Mouse (Mus musculus): ENCODE measurements around the gene Rabep2. TPM values are rescaled to one million over a fixed set of nuclear protein-coding genes. Genes with fewer than 3 reads are reported as not detected.
A peak's percentile ranks its signal among the peaks of the same experiment; 100 is the strongest.

The Rabep2 gene
- polyA plus RNA-seq, 1 experiment from 2014 or later: 30.5 TPM

DNA sequence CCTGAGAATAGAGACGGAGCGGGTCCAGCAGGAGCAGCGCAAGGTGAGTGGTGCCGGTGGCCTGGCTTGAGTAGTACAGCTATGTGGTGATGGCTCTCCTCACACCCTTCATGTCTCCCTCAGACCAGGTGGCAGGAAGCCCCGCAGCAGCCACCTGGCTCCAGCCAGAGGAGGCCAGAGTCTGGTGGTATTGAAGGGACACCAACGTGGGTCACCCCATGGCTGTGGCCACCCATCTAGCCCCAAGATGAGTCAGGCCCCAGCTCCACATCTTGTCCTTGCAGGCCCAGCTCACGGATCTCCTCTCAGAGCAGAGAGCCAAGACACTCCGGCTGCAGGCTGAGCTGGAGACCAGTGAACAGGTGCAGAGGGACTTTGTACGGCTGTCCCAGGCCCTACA is 16.0 kb downstream of the Rabep2 start:
- no peaks in the 10 kb centered on the region for H3K9me3 ChIP-seq (ENCODE audit: control insufficient read depth, low read length)
- no peak overlapping the region for H3K9ac ChIP-seq (ENCODE audit: low read depth, low read length)
- no peaks in the 10 kb centered on the region for H3K4me1 ChIP-seq (ENCODE audit: control insufficient read depth, insufficient read depth, low read length)
- no peak overlapping the region for H3K27ac ChIP-seq (ENCODE audit: low read depth, low read length)
- H3K36me3 ChIP-seq (ENCODE audit: control insufficient read depth, insufficient read depth, low read length): peaks cover 40% of the 10 kb centered on the region
- 95% methylated on average over 9 of the region's 9 CpGs for WGBS
- no peak overlapping the region for H3K4me3 ChIP-seq (ENCODE audit: low read length)
- no peak overlapping the region for H3K4me2 ChIP-seq (replicated peaks; ENCODE audit: low read depth, low read length)
- 0 out of 2 replicates have a peak, but pooled peaks have one; percentile 30 for ATAC-seq (ENCODE audit: low FRiP score, low TSS enrichment)
- H3K27me3 ChIP-seq (ENCODE audit: control insufficient read depth, insufficient read depth, low read length): no peaks in the 10 kb centered on the region

- Histone ChIP-seq H3K9ac (ENCODE audit: low read depth, low read length) (no peak overlapping the region), H3K4me1 (ENCODE audit: control insufficient read depth, insufficient read depth, low read length) (no peaks in the 10 kb centered on the region), H3K36me3 (ENCODE audit: control insufficient read depth, insufficient read depth, low read length) (peaks cover 37% of the 10 kb centered on the region), H3K27me3 (ENCODE audit: control insufficient read depth, insufficient read depth, low read length) (no peaks in the 10 kb centered on the region), H3K4me3 (ENCODE audit: low read length) (no peak overlapping the region), H3K4me2 (replicated peaks; ENCODE audit: low read depth, low read length) (no peak overlapping the region), H3K27ac (ENCODE audit: low read depth, low read length) (no peak overlapping the region), H3K9me3 (ENCODE audit: control insufficient read depth, low read length) (no peaks in the 10 kb centered on the region)
- WGBS: 92% methylated on average over 15 of the region's 15 CpGs
- no peak for ATAC-seq (ENCODE audit: low FRiP score, low TSS enrichment)
These were observed 16.7 kb downstream of the Rabep2 start for GRCm38 (mm10) chr7:126445104-126445815.

DNA sequence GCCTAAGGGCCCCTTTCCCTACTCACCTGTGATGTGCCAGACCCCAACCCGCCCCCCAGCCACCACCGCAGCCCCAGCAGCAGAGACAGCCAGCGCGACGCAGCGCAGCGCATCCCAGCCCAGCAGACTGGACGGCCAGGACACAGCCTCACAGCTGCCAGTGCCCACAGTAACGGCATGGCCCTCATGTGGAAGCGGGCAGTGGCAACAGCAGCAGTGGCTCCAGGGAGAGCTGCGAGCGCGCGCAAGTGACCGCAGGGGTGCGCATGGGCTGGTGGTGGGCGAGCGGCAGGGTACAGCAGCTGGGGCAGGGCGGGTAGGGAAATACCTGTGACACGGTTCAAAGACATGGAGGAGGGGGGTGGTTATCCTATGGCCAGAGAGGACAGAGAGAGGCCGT is 17.7 kb downstream of the Rabep2 start:
- no peak overlapping the region for H3K4me2 ChIP-seq (replicated peaks; ENCODE audit: low read depth, low read length)
- H3K4me1 ChIP-seq (ENCODE audit: control insufficient read depth, insufficient read depth, low read length): no peaks in the 10 kb centered on the region
- 91% methylated on average over 21 of the region's 21 CpGs for WGBS
- H3K36me3 ChIP-seq (ENCODE audit: control insufficient read depth, insufficient read depth, low read length): peaks cover 37% of the 10 kb centered on the region
- no peaks in the 10 kb centered on the region for H3K27me3 ChIP-seq (ENCODE audit: control insufficient read depth, insufficient read depth, low read length)
- no peak overlapping the region for H3K27ac ChIP-seq (ENCODE audit: low read depth, low read length)
- no peak for ATAC-seq (ENCODE audit: low FRiP score, low TSS enrichment)
- no peak overlapping the region for H3K4me3 ChIP-seq (ENCODE audit: low read length)
- no peak overlapping the region for H3K9ac ChIP-seq (ENCODE audit: low read depth, low read length)
- H3K9me3 ChIP-seq (ENCODE audit: control insufficient read depth, low read length): no peaks in the 10 kb centered on the region

DNA sequence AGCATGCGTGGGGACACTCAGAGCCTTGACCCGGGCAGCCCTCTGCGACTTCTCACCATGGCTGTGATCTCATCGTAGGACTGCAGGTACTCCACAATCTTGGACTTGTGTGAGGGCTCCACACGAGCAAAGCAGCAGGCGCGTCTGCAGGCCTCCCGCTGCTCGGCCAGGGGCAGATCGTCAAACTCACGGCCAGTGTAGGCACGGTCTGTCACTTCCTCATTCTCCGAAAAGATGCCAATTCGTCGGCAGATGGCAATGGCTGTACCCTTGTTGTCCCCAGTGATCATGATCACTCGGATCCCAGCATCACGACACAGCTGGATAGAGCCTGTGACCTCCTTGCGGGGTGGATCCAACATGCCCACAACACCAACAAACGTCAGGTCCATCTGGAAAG is 19.9 kb downstream of the Rabep2 start:
- Histone ChIP-seq H3K9me3 (ENCODE audit: control insufficient read depth, low read length) (no peaks in the 10 kb centered on the region), H3K9ac (ENCODE audit: low read depth, low read length) (no peak overlapping the region), H3K4me2 (replicated peaks; ENCODE audit: low read depth, low read length) (no peak overlapping the region), H3K36me3 (ENCODE audit: control insufficient read depth, insufficient read depth, low read length) (peaks cover 37% of the 10 kb centered on the region), H3K27ac (ENCODE audit: low read depth, low read length) (no peak overlapping the region), H3K27me3 (ENCODE audit: control insufficient read depth, insufficient read depth, low read length) (no peaks in the 10 kb centered on the region), H3K4me1 (ENCODE audit: control insufficient read depth, insufficient read depth, low read length) (no peaks in the 10 kb centered on the region), H3K4me3 (ENCODE audit: low read length) (no peak overlapping the region)
- WGBS: 91% methylated on average over 19 of the region's 19 CpGs
- no peak for ATAC-seq (ENCODE audit: low FRiP score, low TSS enrichment)

DNA sequence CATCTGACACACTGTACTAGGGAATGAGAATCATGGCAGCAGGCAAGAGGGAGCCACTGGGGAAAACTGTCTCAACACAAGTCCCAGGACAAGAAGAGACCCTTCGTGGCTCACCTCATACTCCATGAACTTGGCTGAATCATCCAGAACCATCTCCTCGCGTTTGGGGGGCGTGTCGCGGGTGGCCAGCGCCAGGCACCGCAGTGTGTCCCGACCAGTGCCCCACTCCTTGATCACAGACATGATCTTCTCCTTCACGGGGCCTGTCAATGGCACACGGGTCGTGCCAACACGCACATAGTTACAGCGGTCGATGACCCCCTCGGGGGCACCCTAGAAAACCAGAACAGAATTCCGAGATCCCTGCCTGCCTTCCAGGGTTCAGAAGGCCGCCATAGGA is 21.4 kb downstream of the Rabep2 start:
- H3K27me3 ChIP-seq (ENCODE audit: control insufficient read depth, insufficient read depth, low read length): no peaks in the 10 kb centered on the region
- H3K9ac ChIP-seq (ENCODE audit: low read depth, low read length): no peak overlapping the region
- WGBS: 92% methylated on average over 18 of the region's 18 CpGs
- H3K36me3 ChIP-seq (ENCODE audit: control insufficient read depth, insufficient read depth, low read length): peaks cover 27% of the 10 kb centered on the region; the same call in 1 of the 2 replicates
- H3K4me3 ChIP-seq (ENCODE audit: low read length): no peak overlapping the region
- ATAC-seq (ENCODE audit: low FRiP score, low TSS enrichment): no peak
- H3K4me1 ChIP-seq (ENCODE audit: control insufficient read depth, insufficient read depth, low read length): no peaks in the 10 kb centered on the region
- H3K4me2 ChIP-seq (replicated peaks; ENCODE audit: low read depth, low read length): no peak overlapping the region
- no peak overlapping the region for H3K27ac ChIP-seq (ENCODE audit: low read depth, low read length)
- no peaks in the 10 kb centered on the region for H3K9me3 ChIP-seq (ENCODE audit: control insufficient read depth, low read length)

- Histone ChIP-seq H3K4me2 (replicated peaks; ENCODE audit: low read depth, low read length) (no peak overlapping the region), H3K27ac (ENCODE audit: low read depth, low read length) (no peak overlapping the region), H3K27me3 (ENCODE audit: control insufficient read depth, insufficient read depth, low read length) (no peaks in the 10 kb centered on the region), H3K36me3 (ENCODE audit: control insufficient read depth, insufficient read depth, low read length) (peaks cover 21% of the 10 kb centered on the region; the same call in 1 of the 2 replicates), H3K4me1 (ENCODE audit: control insufficient read depth, insufficient read depth, low read length) (no peaks in the 10 kb centered on the region), H3K4me3 (ENCODE audit: low read length) (no peak overlapping the region), H3K9me3 (ENCODE audit: control insufficient read depth, low read length) (no peaks in the 10 kb centered on the region), H3K9ac (ENCODE audit: low read depth, low read length) (no peak overlapping the region)
- no peak for ATAC-seq (ENCODE audit: low FRiP score, low TSS enrichment)
- WGBS: 92% methylated on average over 6 of the region's 6 CpGs
These were observed 22.1 kb downstream of the Rabep2 start for GRCm38 (mm10) chr7:126450641-126451040.

GRCm38 (mm10) chr7:126452244-126452643 is 23.7 kb downstream of the Rabep2 start:
- H3K9ac ChIP-seq (ENCODE audit: low read depth, low read length): no peak overlapping the region
- H3K4me3 ChIP-seq (ENCODE audit: low read length): no peak overlapping the region
- no peaks in the 10 kb centered on the region for H3K9me3 ChIP-seq (ENCODE audit: control insufficient read depth, low read length)
- H3K36me3 ChIP-seq (ENCODE audit: control insufficient read depth, insufficient read depth, low read length): peaks cover 9% of the 10 kb centered on the region; the same call in 1 of the 2 replicates
- no peaks in the 10 kb centered on the region for H3K27me3 ChIP-seq (ENCODE audit: control insufficient read depth, insufficient read depth, low read length)
- 88% methylated on average over 3 of the region's 3 CpGs for WGBS
- no peak overlapping the region for H3K27ac ChIP-seq (ENCODE audit: low read depth, low read length)
- H3K4me1 ChIP-seq (ENCODE audit: control insufficient read depth, insufficient read depth, low read length): no peaks in the 10 kb centered on the region
- no peak for ATAC-seq (ENCODE audit: low FRiP score, low TSS enrichment)
- H3K4me2 ChIP-seq (replicated peaks; ENCODE audit: low read depth, low read length): no peak overlapping the region

DNA sequence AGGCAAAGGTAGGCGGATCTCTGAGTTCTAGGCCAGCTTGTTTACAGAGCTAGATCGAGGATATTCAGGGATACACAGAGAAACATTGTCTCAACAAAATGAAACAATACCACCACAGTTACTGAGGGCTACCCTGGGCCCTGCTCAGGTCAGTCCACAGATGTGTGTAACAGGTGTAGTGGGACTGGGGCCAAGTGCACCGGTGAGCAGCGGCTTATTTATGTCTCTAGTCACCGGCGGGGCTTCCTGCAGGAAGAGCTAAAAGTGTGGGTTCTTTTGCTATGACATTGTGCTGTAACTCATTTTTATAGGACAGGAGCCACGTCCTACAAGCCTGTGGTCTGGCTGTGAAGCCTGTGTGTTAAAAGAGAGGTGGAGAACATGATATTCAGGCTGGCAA is 25.3 kb downstream of the Rabep2 start:
- H3K9me3 ChIP-seq (ENCODE audit: control insufficient read depth, low read length): no peaks in the 10 kb centered on the region
- no peak overlapping the region for H3K27ac ChIP-seq (ENCODE audit: low read depth, low read length)
- peaks cover under 1% of the 10 kb centered on the region; the same call in 1 of the 2 replicates for H3K36me3 ChIP-seq (ENCODE audit: control insufficient read depth, insufficient read depth, low read length)
- H3K9ac ChIP-seq (ENCODE audit: low read depth, low read length): no peak overlapping the region
- H3K4me1 ChIP-seq (ENCODE audit: control insufficient read depth, insufficient read depth, low read length): peaks cover 7% of the 10 kb centered on the region
- H3K4me3 ChIP-seq (ENCODE audit: low read length): no peak overlapping the region
- 37% methylated on average over 7 of the region's 7 CpGs for WGBS
- no peaks in the 10 kb centered on the region for H3K27me3 ChIP-seq (ENCODE audit: control insufficient read depth, insufficient read depth, low read length)
- H3K4me2 ChIP-seq (replicated peaks; ENCODE audit: low read depth, low read length): no peak overlapping the region
- ATAC-seq (ENCODE audit: low FRiP score, low TSS enrichment): no peak

- no peak overlapping the region for H3K4me2 ChIP-seq (replicated peaks; ENCODE audit: low read depth, low read length)
- H3K36me3 ChIP-seq (ENCODE audit: control insufficient read depth, insufficient read depth, low read length): no peaks in the 10 kb centered on the region
- H3K9ac ChIP-seq (ENCODE audit: low read depth, low read length): no peak overlapping the region
- ATAC-seq (ENCODE audit: low FRiP score, low TSS enrichment): no peak
- peaks cover 10% of the 10 kb centered on the region for H3K4me1 ChIP-seq (ENCODE audit: control insufficient read depth, insufficient read depth, low read length)
- no peaks in the 10 kb centered on the region for H3K9me3 ChIP-seq (ENCODE audit: control insufficient read depth, low read length)
- H3K4me3 ChIP-seq (ENCODE audit: low read length): no peak overlapping the region
- H3K27ac ChIP-seq (ENCODE audit: low read depth, low read length): no peak overlapping the region
- H3K27me3 ChIP-seq (ENCODE audit: control insufficient read depth, insufficient read depth, low read length): no peaks in the 10 kb centered on the region
- 70% methylated on average over 2 of the region's 2 CpGs for WGBS
These were observed 26.7 kb downstream of the Rabep2 start for GRCm38 (mm10) chr7:126455242-126455641.

Measured in kidney, embryonic 14.5 days (tissue).